Mouse (Mus musculus): ENCODE results near the gene Cox18. TPM values are rescaled to one million over a fixed set of nuclear protein-coding genes. Genes with fewer than 3 reads are reported as not detected.

Gene Cox18
- polyA plus RNA-seq, 1 experiment from 2014 or later: 37.8 TPM

GRCm38 (mm10) chr5:90199922-90200632 lies 23.7 kb downstream of the Cox18 start:
- no peak overlapping the region for H3K27ac ChIP-seq (ENCODE audit: low read depth)
- H3K9ac ChIP-seq (ENCODE audit: low read length): no peak overlapping the region
- peak; percentile 53 for DNase-seq (ENCODE audit: low spot score)
- H3K4me3 ChIP-seq (ENCODE audit: low read depth, low read length): no peak overlapping the region
- H3K27me3 ChIP-seq (replicated peaks; ENCODE audit: control insufficient read depth, insufficient read depth, low read length): no peaks in the 10 kb centered on the region
- 0 out of 2 replicates have a peak, but pooled peaks have one; percentile 42 for ATAC-seq (replicated peaks; ENCODE audit: low FRiP score, low TSS enrichment, low read depth)
- no peak overlapping the region for H3K4me2 ChIP-seq (ENCODE audit: low read length)
- H3K4me1 ChIP-seq (replicated peaks; ENCODE audit: control insufficient read depth, insufficient read depth, low read length): no peaks in the 10 kb centered on the region
- no peaks in the 10 kb centered on the region for H3K36me3 ChIP-seq (ENCODE audit: control insufficient read depth, insufficient read depth, low read length)
- whole genome bisulfite sequencing: 51% methylated on average over 16 of the region's 16 CpGs
- no peaks in the 10 kb centered on the region for H3K9me3 ChIP-seq (ENCODE audit: control insufficient read depth, low read length)

- Histone ChIP-seq H3K4me2 (ENCODE audit: low read length) (no peak overlapping the region), H3K27ac (ENCODE audit: low read depth) (no peak overlapping the region), H3K4me1 (replicated peaks; ENCODE audit: control insufficient read depth, insufficient read depth, low read length) (no peaks in the 10 kb centered on the region), H3K4me3 (ENCODE audit: low read depth, low read length) (no peak overlapping the region), H3K9ac (ENCODE audit: low read length) (no peak overlapping the region), H3K27me3 (replicated peaks; ENCODE audit: control insufficient read depth, insufficient read depth, low read length) (no peaks in the 10 kb centered on the region), H3K36me3 (ENCODE audit: control insufficient read depth, insufficient read depth, low read length) (no peaks in the 10 kb centered on the region), H3K9me3 (ENCODE audit: control insufficient read depth, low read length) (no peaks in the 10 kb centered on the region)
- DNase-seq (ENCODE audit: low spot score) (peak; percentile 71), ATAC-seq (replicated peaks; ENCODE audit: low FRiP score, low TSS enrichment, low read depth) (0 out of 2 replicates have a peak, but pooled peaks have one; percentile 50)
- 26% methylated on average over 6 of the region's 6 CpGs for WGBS
These were observed 29.0 kb downstream of the Cox18 start for GRCm38 (mm10) chr5:90194831-90195230.

GRCm38 (mm10) chr5:90182782-90183181 lies 41.0 kb downstream of the Cox18 start:
- Histone ChIP-seq H3K4me2 (ENCODE audit: low read length) (no peak overlapping the region), H3K36me3 (ENCODE audit: control insufficient read depth, insufficient read depth, low read length) (no peaks in the 10 kb centered on the region), H3K9ac (ENCODE audit: low read length) (no peak overlapping the region), H3K4me1 (replicated peaks; ENCODE audit: control insufficient read depth, insufficient read depth, low read length) (no peaks in the 10 kb centered on the region), H3K9me3 (ENCODE audit: control insufficient read depth, low read length) (0 out of 2 replicates have a peak, but pooled peaks cover 2% of the 10 kb centered on the region), H3K27ac (ENCODE audit: low read depth) (no peak overlapping the region), H3K27me3 (replicated peaks; ENCODE audit: control insufficient read depth, insufficient read depth, low read length) (no peaks in the 10 kb centered on the region), H3K4me3 (ENCODE audit: low read depth, low read length) (no peak overlapping the region)
- DNase-seq (ENCODE audit: low spot score) (no peak), ATAC-seq (replicated peaks; ENCODE audit: low FRiP score, low TSS enrichment, low read depth) (no peak)
- WGBS: 64% methylated on average over 5 of the region's 5 CpGs

GRCm38 (mm10) chr5:90179094-90179493 lies 44.7 kb downstream of the Cox18 start:
- Histone ChIP-seq H3K4me3 (ENCODE audit: low read depth, low read length) (no peak overlapping the region), H3K4me1 (replicated peaks; ENCODE audit: control insufficient read depth, insufficient read depth, low read length) (no peaks in the 10 kb centered on the region), H3K27me3 (replicated peaks; ENCODE audit: control insufficient read depth, insufficient read depth, low read length) (no peaks in the 10 kb centered on the region), H3K9me3 (ENCODE audit: control insufficient read depth, low read length) (no peaks in the 10 kb centered on the region), H3K27ac (ENCODE audit: low read depth) (no peak overlapping the region), H3K9ac (ENCODE audit: low read length) (no peak overlapping the region), H3K4me2 (ENCODE audit: low read length) (no peak overlapping the region), H3K36me3 (ENCODE audit: control insufficient read depth, insufficient read depth, low read length) (no peaks in the 10 kb centered on the region)
- 76% methylated on average over 5 of the region's 5 CpGs for WGBS
- no peak for ATAC-seq (replicated peaks; ENCODE audit: low FRiP score, low TSS enrichment, low read depth)
- DNase-seq (ENCODE audit: low spot score): no peak

GRCm38 (mm10) chr5:90178116-90178515 lies 45.7 kb downstream of the Cox18 start:
- Histone ChIP-seq H3K9me3 (ENCODE audit: control insufficient read depth, low read length) (no peaks in the 10 kb centered on the region), H3K4me3 (ENCODE audit: low read depth, low read length) (no peak overlapping the region), H3K4me2 (ENCODE audit: low read length) (no peak overlapping the region), H3K27ac (ENCODE audit: low read depth) (no peak overlapping the region), H3K27me3 (replicated peaks; ENCODE audit: control insufficient read depth, insufficient read depth, low read length) (no peaks in the 10 kb centered on the region), H3K36me3 (ENCODE audit: control insufficient read depth, insufficient read depth, low read length) (no peaks in the 10 kb centered on the region), H3K9ac (ENCODE audit: low read length) (no peak overlapping the region), H3K4me1 (replicated peaks; ENCODE audit: control insufficient read depth, insufficient read depth, low read length) (no peaks in the 10 kb centered on the region)
- no peak for DNase-seq (ENCODE audit: low spot score)
- WGBS: 94% methylated on average over 1 of the region's 1 CpGs
- no peak for ATAC-seq (replicated peaks; ENCODE audit: low FRiP score, low TSS enrichment, low read depth)

Other genes starting within 250 kb of the Cox18 start
- 38.3 and 38.6 TPM in 2 replicates for gene Ankrd17, start 142.6 kb upstream of the Cox18 start, polyA plus RNA-seq (2014; fragmentation: Nextera tagmentation; extraction: Ambion mirVana)
- 5.0 and 5.2 TPM in 2 replicates for gene Gm9958, start 143.2 kb upstream of the Cox18 start, polyA plus RNA-seq (2014; fragmentation: Nextera tagmentation; extraction: Ambion mirVana)
- 0.16 and 1.0 TPM in 2 replicates for gene Alb, start 236.9 kb upstream of the Cox18 start, polyA plus RNA-seq (2014; fragmentation: Nextera tagmentation; extraction: Ambion mirVana)

All from intestine, embryonic 14.5 days (tissue).